Mouse (Mus musculus) MEL (cell line): ENCODE measurements at regions not wholly inside any gene's neighbourhood (a gene's known extent, or its start where the extent isn't known, plus 50 kb on each side); places are given as distances from the start of the nearest gene placed in this dataset.

ENCODE experiments used
- DNase-seq: peaks from one replicate; pipeline ENCODE4 v3.0.0; 2011; ENCODE audit warnings: low read depth, low spot score
- H3K27ac ChIP-seq: 2 replicates; pipeline ENCODE4 v1.5.1; 2012; ENCODE audit warnings: low read depth, mild to moderate bottlenecking, control low read depth, low read length, moderate library complexity; ENCODE audit not compliant: control insufficient read depth
- H3K27me3 ChIP-seq, 2 experiments: fragments of 150-350 bp in 1 of 2; sonication (generic) in 1 of 2; 2 replicates each; pipeline ENCODE4 v1.6.1; 2012; ENCODE audit warnings: low read length in 2 of 2, mild to moderate bottlenecking in 2 of 2, improper control_type of control experiment in 1 of 2, moderate library complexity in 1 of 2; ENCODE audit not compliant: insufficient read depth in 2 of 2, control insufficient read depth in 1 of 2
- H3K36me3 ChIP-seq, 2 experiments: 2 replicates each; pipeline ENCODE4 v1.6.1; 2012 to 2014; ENCODE audit warnings: low read length in 2 of 2, improper control_type of control experiment in 1 of 2, inconsistent platforms in 1 of 2, mild to moderate bottlenecking in 1 of 2; ENCODE audit not compliant: insufficient read depth in 2 of 2, control insufficient read depth in 1 of 2
- H3K4me1 ChIP-seq, 2 experiments: fragments of 150-350 bp in 1 of 2; sonication (generic) in 1 of 2; 2 replicates each; pipeline ENCODE4 v1.6.1; 2012; ENCODE audit warnings: low read length in 2 of 2, improper control_type of control experiment in 1 of 2, mild to moderate bottlenecking in 1 of 2; ENCODE audit not compliant: insufficient read depth in 2 of 2, control insufficient read depth in 1 of 2
- H3K4me3 ChIP-seq, 2 experiments: fragments of 150-350 bp in 1 of 2; sonication (generic) in 1 of 2; 2 replicates each; pipeline ENCODE4 v1.5.1; 2012; ENCODE audit warnings: low read depth in 2 of 2, low read length in 2 of 2, mild to moderate bottlenecking in 2 of 2, moderate library complexity in 2 of 2, control low read depth in 1 of 2, improper control_type of control experiment in 1 of 2; ENCODE audit not compliant: control insufficient read depth in 1 of 2, insufficient read depth in 1 of 2
- H3K79me2 ChIP-seq: 2 replicates; pipeline ENCODE4 v1.6.1; 2012; ENCODE audit warnings: mild to moderate bottlenecking, low read length, moderate library complexity; ENCODE audit not compliant: control insufficient read depth, poor library complexity, insufficient read depth
- H3K9ac ChIP-seq: 2 replicates; pipeline ENCODE4 v1.6.1; 2012; ENCODE audit warnings: low read depth, mild to moderate bottlenecking, control low read depth, low read length, moderate library complexity; ENCODE audit not compliant: control insufficient read depth, poor library complexity, severe bottlenecking
- H3K9me3 ChIP-seq: fragments of 150-350 bp; sonication (generic); replicated peaks from 2 replicates; pipeline ENCODE4 v1.6.1; 2012; ENCODE audit warnings: mild to moderate bottlenecking, low read length, improper control_type of control experiment, moderate library complexity; ENCODE audit not compliant: insufficient read depth
- CHD1 ChIP-seq: IDR thresholded peaks from 2 replicates; pipeline ENCODE4 v1.6.1; 2012; ENCODE audit warnings: low read depth, mild to moderate bottlenecking, inconsistent platforms, low read length, improper control_type of control experiment
- CTCF ChIP-seq, 3 experiments: IDR thresholded peaks in 2 of 3; conservative IDR thresholded peaks in 1 of 3; 2 replicates each; pipeline ENCODE4 v1.5.1; 2011 to 2012; ENCODE audit warnings: low read length in 3 of 3, low read depth in 2 of 3, mild to moderate bottlenecking in 2 of 3, improper control_type of control experiment in 1 of 3, inconsistent platforms in 1 of 3, mixed read lengths in 1 of 3, moderate library complexity in 1 of 3; ENCODE audit not compliant: control insufficient read depth in 1 of 3, insufficient read depth in 1 of 3, poor library complexity in 1 of 3, severe bottlenecking in 1 of 3
- E2F4 ChIP-seq: IDR thresholded peaks from 2 replicates; pipeline ENCODE4 v1.6.1; 2011; ENCODE audit warnings: low read depth, low read length, improper control_type of control experiment, borderline replicate concordance
- ELF1 ChIP-seq: IDR thresholded peaks from 2 replicates; pipeline ENCODE4 v1.6.1; 2014; ENCODE audit warnings: low read depth, mild to moderate bottlenecking, inconsistent platforms, low read length, improper control_type of control experiment, moderate library complexity
- EP300 ChIP-seq, 2 experiments: IDR thresholded peaks; 2 replicates each; pipeline ENCODE4 v1.6.1; 2011; ENCODE audit warnings: improper control_type of control experiment in 2 of 2, low read length in 2 of 2, low read depth in 1 of 2, mild to moderate bottlenecking in 1 of 2
- GABPA ChIP-seq: IDR thresholded peaks from 2 replicates; pipeline ENCODE4 v1.6.1; 2012; ENCODE audit warnings: low read depth, mild to moderate bottlenecking, inconsistent platforms, low read length, improper control_type of control experiment, moderate library complexity
- GATA1 ChIP-seq: IDR thresholded peaks from 2 replicates; pipeline ENCODE4 v1.6.1; 2011; ENCODE audit warnings: low read depth, low read length, improper control_type of control experiment
- JUND ChIP-seq: IDR thresholded peaks from 2 replicates; pipeline ENCODE4 v1.6.1; 2011; ENCODE audit warnings: low read depth, mild to moderate bottlenecking, improper control_type of control experiment, low read length
- KAT2A ChIP-seq: conservative IDR thresholded peaks from 2 replicates; pipeline ENCODE4 v1.6.1; 2012; ENCODE audit warnings: low read depth, low read length, improper control_type of control experiment, inconsistent platforms
- MAZ ChIP-seq: IDR thresholded peaks from 2 replicates; pipeline ENCODE4 v1.6.1; 2012; ENCODE audit warnings: low read depth, mild to moderate bottlenecking, inconsistent platforms, low read length, improper control_type of control experiment
- MXI1 ChIP-seq: IDR thresholded peaks from 2 replicates; pipeline ENCODE4 v1.6.1; 2011; ENCODE audit warnings: mild to moderate bottlenecking, low read depth, low read length, improper control_type of control experiment
- MYC ChIP-seq: IDR thresholded peaks from 2 replicates; pipeline ENCODE4 v1.6.1; 2011; ENCODE audit warnings: low read depth, mild to moderate bottlenecking, low read length, improper control_type of control experiment, moderate library complexity
- NELFE ChIP-seq: IDR thresholded peaks from 2 replicates; pipeline ENCODE4 v1.6.1; 2011; ENCODE audit warnings: low read depth, low read length, improper control_type of control experiment
- POLR2A ChIP-seq, 2 experiments: IDR thresholded peaks; 2 replicates each; pipeline ENCODE4 v1.6.1; 2011 to 2012; ENCODE audit warnings: low read length in 2 of 2, mild to moderate bottlenecking in 2 of 2, control low read depth in 1 of 2, improper control_type of control experiment in 1 of 2, low read depth in 1 of 2, moderate library complexity in 1 of 2; ENCODE audit not compliant: control insufficient read depth in 1 of 2, insufficient read depth in 1 of 2, poor library complexity in 1 of 2
- POLR2AphosphoS2 ChIP-seq: IDR thresholded peaks from 2 replicates; pipeline ENCODE4 v1.6.1; 2011; ENCODE audit warnings: low read length, improper control_type of control experiment
- POLR2AphosphoS5 ChIP-seq: IDR thresholded peaks from 2 replicates; pipeline ENCODE4 v1.6.1; 2012; ENCODE audit warnings: low read depth, borderline replicate concordance, mild to moderate bottlenecking, inconsistent platforms, low read length, moderate library complexity, mixed read lengths
- RCOR1 ChIP-seq: IDR thresholded peaks from 2 replicates; pipeline ENCODE4 v1.6.1; 2012; ENCODE audit warnings: low read depth, mild to moderate bottlenecking, inconsistent platforms, low read length, improper control_type of control experiment
- SMC3 ChIP-seq: IDR thresholded peaks from 2 replicates; pipeline ENCODE4 v1.6.1; 2011; ENCODE audit warnings: low read depth, low read length, improper control_type of control experiment
- TAL1 ChIP-seq: IDR thresholded peaks from 2 replicates; pipeline ENCODE4 v1.6.1; 2012; ENCODE audit warnings: mild to moderate bottlenecking, inconsistent platforms, low read length, moderate library complexity, mixed read lengths
- TBP ChIP-seq: IDR thresholded peaks from 2 replicates; pipeline ENCODE4 v1.8.0; 2011; ENCODE audit warnings: low read depth, low read length, improper control_type of control experiment
- TCF12 ChIP-seq: IDR thresholded peaks from 2 replicates; pipeline ENCODE4 v1.6.1; 2014; ENCODE audit warnings: low read depth, mild to moderate bottlenecking, inconsistent platforms, low read length, improper control_type of control experiment, moderate library complexity
- USF1 ChIP-seq: IDR thresholded peaks from 2 replicates; pipeline ENCODE4 v1.6.1; 2014; ENCODE audit warnings: low read depth, mild to moderate bottlenecking, inconsistent platforms, low read length, improper control_type of control experiment, moderate library complexity
- ZC3H11A ChIP-seq: IDR thresholded peaks from 2 replicates; pipeline ENCODE4 v1.6.1; 2012; ENCODE audit warnings: low read depth, mild to moderate bottlenecking, inconsistent platforms, low read length, improper control_type of control experiment
- ZKSCAN1 ChIP-seq: IDR thresholded peaks from 2 replicates; pipeline ENCODE4 v1.6.1; 2012; ENCODE audit warnings: low read depth, mild to moderate bottlenecking, inconsistent platforms, low read length, improper control_type of control experiment, moderate library complexity
- ZMIZ1 ChIP-seq: IDR thresholded peaks from 2 replicates; pipeline ENCODE4 v1.6.1; 2012; ENCODE audit warnings: low read depth, mild to moderate bottlenecking, inconsistent platforms, low read length, improper control_type of control experiment, moderate library complexity
- ZNF384 ChIP-seq: IDR thresholded peaks from 2 replicates; pipeline ENCODE4 v1.6.1; 2012; ENCODE audit warnings: low read depth, mild to moderate bottlenecking, inconsistent platforms, low read length, improper control_type of control experiment

DNA sequence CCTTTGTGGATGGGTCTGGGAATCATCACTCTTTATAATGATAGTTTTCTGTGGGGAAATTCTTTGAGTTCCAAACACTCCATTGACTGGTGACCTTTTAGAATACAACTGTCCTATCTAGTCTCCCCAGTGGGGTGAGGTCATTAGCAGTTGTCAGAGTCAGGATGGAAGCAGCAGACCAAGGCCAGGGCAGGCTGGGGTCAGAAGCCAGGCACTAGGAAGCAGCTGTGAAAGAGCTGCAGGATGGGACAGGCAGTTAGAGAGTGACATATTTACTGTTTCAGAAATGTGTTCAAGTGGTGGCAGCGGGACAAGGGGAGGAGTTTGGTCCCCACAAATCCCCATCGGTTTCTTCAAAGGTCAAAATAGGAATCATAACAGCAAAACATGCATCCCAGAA, 99.1 kb upstream of the Rbms1 start:
- Histone ChIP-seq H3K79me2 (no peaks in the 10 kb centered on the region), H3K9ac (no peak overlapping the region), H3K9me3 (no peaks in the 10 kb centered on the region), H3K4me1 (no peaks in the 10 kb centered on the region), H3K4me3 (no peak overlapping the region), H3K36me3 (no peaks in the 10 kb centered on the region), H3K27me3 (no peaks in the 10 kb centered on the region)
- TF ChIP-seq GATA1 (no peak), EP300 (IDR thresholded peaks at IDR 0.05; ENCODE audit: low read depth in 1 of 2, low read length in 2 of 2) (no peak), ZKSCAN1 (no peak), E2F4 (no peak), POLR2A (IDR thresholded peaks at IDR 0.05; ENCODE audit: control insufficient read depth in 1 of 2, insufficient read depth in 1 of 2, low read depth in 1 of 2, low read length in 2 of 2, poor library complexity in 1 of 2) (no peak), TCF12 (no peak), CHD1 (no peak), MXI1 (no peak), CTCF (IDR thresholded peaks at IDR 0.05 in 2 of 3, conservative IDR thresholded peaks at IDR 0.05 in 1 of 3; ENCODE audit: control insufficient read depth in 1 of 3, insufficient read depth in 1 of 3, low read depth in 2 of 3, low read length in 3 of 3, poor library complexity in 1 of 3, severe bottlenecking in 1 of 3) (no peak), POLR2AphosphoS2 (no peak), TAL1 (no peak), TBP (no peak), POLR2AphosphoS5 (no peak), ELF1 (no peak), ZMIZ1 (no peak), JUND (no peak), ZNF384 (no peak), KAT2A (no peak)
- TF ChIP-seq, all 39 proteins: peak for 0
- no peak for DNase-seq
- no peak overlapping the region for H3K27ac ChIP-seq

DNA sequence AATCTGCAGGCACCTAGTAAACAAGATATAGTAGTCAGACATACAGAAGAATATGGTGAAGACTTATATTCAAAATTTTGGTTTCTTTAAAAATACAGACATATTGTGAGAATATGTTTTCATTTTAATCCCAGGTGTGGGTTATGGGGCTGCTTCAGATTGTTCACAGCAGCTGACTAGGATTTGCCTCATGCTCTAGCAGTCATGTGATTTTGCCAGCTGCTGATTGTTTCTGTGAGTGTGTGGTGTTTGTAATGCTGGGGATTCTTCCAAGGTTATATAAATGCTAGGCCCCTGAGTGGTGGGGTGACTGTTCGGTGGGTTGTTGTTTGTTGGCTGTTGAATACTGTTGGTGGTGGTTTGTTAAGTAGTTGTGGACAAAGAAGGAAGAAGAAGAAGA, 97.9 kb upstream of the Rbms1 start:
- TF ChIP-seq MYC, result no peak
- no peak for TF ChIP-seq RCOR1
- no peak for TF ChIP-seq ZC3H11A
- no peak for TF ChIP-seq CHD1
- TF ChIP-seq ZMIZ1, result no peak
- no peak for TF ChIP-seq TAL1
- no peak for TF ChIP-seq SMC3
- TF ChIP-seq ZNF384, result no peak
- TF ChIP-seq POLR2A (IDR thresholded peaks at IDR 0.05; ENCODE audit: control insufficient read depth in 1 of 2, insufficient read depth in 1 of 2, low read depth in 1 of 2, low read length in 2 of 2, poor library complexity in 1 of 2), result no peak
- TF ChIP-seq NELFE, result no peak
- TF ChIP-seq POLR2AphosphoS5, result no peak
- TF ChIP-seq TCF12, result no peak
- no peak for TF ChIP-seq MAZ
- no peak for TF ChIP-seq POLR2AphosphoS2
- TF ChIP-seq USF1, result no peak
- no peak for TF ChIP-seq TBP
- no peak for TF ChIP-seq JUND
- TF ChIP-seq GABPA, result no peak
- Histone ChIP-seq H3K27me3 (no peaks in the 10 kb centered on the region), H3K27ac (no peak overlapping the region), H3K9ac (no peak overlapping the region), H3K79me2 (no peaks in the 10 kb centered on the region), H3K4me3 (no peak overlapping the region), H3K9me3 (no peaks in the 10 kb centered on the region), H3K4me1 (no peaks in the 10 kb centered on the region), H3K36me3 (no peaks in the 10 kb centered on the region)
- DNase-seq, result no peak
